Mouse (Mus musculus) ovary, adult 18-20 months (tissue): Measurements from ENCODE around the gene Ubxn1.
"Not testable (repeated sequence)": the region's sequence is repeated elsewhere in the genome, so short reads cannot be mapped to it uniquely, and the experiment has no call there.

Experiments
- DNase-seq: peaks from one replicate; pipeline ENCODE4 v3.0.0; 2022; ENCODE audit warnings: low spot score, mixed read lengths

Gene Ubxn1

DNA sequence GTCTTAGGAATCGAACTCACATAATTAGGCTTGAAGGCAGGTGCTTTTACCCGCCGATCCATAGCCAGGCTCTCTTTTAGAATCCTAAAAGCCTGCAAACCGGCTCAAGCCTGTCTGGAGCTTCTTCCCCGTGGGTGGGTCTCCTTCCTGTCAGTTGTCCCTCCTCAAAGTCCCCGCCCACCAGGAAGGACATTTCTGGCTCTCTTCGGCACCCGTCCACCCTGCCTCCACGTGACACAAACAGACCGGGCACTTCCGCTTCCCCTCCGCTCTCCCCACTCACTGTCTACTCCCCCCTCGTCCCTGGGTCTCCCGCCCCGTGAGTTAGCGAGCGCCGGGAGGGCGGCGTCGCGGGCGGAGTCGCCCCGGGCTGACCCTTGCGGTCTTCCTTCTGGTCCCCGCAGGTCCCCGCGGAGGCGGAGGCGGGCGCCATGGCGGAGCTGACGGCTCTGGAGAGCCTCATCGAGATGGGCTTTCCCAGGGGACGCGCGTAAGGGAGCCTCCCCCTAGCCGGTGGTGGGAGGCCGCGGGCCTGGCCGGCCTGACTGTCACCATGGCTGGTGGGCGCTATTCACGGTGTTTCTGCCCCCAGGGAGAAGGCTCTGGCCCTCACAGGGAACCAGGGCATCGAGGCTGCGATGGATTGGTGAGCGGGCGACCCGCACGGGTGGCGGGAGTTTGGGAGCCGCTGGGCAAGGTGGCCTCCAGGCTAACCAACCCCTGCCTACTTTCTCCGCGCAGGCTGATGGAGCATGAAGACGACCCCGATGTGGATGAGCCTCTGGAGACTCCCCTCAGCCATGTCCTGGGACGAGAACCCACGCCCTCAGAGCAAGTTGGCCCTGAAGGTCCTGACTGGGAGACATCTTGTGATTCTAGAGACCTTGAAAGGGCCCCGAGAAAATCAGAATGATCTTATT lies at the start of gene Ubxn1:
TSS of gene Ubxn1 (plus strand) at position 230 of the 920 bp plus-strand sequence.
- DNase-seq: peak; percentile 98

DNA sequence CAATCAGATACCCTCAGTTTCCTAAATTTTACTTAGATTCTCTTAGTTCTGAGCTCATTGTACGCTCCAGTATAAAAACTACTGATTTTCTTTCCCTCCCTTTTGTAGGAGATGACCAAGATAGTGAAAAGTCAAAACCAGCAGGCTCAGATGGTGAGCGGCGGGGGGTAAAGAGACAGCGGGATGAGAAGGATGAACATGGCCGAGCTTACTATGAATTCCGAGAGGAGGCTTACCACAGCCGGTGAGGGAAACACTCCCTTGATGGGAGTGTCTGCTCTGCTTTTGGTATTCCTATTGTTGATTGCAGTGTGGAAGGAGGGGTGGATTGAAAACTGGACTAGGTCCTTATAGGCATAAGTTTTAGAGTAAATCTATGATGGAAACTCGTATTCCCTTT lies 48.6 kb upstream of the Ubxn1 start:
- DNase-seq: no peak

DNA sequence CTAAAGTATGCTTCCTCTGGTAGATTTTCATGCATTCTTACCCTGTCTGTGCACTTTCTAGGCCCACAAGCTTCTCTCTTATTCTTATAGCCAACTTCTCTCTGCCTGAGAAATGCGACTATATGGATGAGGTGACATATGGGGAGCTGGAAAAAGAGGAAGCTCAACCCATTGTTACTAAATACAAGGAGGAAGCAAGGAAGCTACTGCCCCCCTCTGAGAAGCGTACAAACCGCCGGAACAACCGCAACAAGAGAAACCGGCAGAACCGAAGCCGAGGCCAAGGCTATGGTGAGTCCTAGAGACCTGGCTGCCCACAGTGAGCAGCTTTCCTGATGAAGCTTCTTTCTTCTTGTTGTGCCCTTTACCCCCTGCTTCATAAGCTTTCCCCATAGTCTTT lies 41.6 kb upstream of the Ubxn1 start, which contains the start of gene AC129217.1:
TSS of gene AC129217.1 (plus strand) at position 114 of the 400 bp plus-strand sequence.
- DNase-seq: no peak

DNA sequence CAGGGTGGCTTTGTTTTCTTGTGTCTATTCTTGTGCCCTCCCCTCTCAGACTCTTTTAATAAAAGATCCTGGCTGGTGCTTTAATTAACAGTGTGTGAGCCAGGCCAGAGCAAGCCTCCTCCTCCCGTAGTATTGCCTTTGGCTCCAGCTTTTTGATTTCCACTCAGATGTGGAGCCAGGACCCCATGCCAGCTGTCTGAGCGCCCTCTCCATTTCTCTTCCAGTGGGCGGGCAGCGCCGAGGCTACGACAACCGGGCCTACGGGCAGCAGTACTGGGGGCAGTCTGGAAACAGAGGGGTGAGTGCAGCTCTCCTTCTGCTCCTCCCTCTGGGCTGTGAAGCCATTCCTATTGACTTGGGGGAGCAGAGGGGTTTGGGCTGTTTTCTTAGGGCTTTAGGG lies 40.6 kb upstream of the Ubxn1 start:
- no peak for DNase-seq

DNA sequence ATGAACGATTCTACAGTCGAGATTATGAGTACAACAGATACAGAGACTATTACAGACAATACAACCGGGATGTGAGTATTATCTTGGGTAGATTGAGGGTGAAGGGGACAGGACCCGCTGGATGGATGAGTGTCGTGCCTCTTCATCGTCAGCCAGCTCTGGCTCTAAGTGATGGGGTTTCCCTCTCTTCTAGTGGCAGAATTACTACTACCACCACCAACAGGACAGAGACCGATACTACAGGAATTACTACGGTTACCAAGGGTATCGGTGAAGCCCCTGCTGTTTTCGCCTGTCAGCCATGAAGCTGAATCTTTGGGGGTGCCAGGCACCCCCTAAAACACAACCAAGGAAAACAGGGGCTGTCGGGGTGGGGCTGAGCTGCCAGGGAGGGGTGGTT lies 40.0 kb upstream of the Ubxn1 start:
- DNase-seq: no peak

DNA sequence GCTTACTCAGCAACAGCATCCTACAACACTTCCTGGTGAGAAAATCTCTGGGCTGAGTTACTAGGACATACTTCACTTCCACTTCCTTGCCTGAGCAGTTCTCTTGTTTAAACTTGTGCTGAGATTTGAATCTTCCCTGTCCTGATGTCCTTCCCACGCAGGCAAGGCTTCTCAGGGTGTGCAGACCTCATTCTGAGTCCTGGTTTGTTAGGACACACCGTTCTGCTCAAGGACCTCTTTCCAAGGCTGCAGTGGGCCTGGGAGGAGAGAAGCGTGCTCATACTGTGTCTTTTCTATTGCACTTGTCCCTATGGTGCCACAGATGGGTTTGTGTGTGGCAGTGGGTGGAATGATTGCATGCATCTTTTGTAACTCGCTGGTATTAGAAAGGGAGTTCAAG lies 38.3 kb upstream of the Ubxn1 start:
- DNase-seq: no peak

DNA sequence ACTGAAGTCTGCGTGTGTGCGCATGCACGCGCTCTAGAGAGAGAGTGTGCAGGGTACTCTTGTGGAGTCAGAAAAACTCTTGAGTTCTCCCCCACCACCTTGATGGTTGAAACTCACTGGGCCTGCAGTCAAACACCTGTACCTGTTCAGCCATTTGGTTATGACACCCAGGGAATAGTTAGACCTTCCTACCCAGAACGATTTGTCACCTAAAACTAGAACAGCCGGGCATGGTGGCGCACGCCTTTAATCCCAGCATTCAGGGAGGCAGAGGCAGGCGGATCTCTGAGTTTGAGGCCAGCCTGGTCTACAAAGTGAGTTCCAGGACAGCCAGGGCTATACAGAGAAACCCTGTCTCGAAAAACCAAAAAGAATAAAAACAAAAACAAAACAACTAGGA lies 35.0 kb upstream of the Ubxn1 start:
- not testable (repeated sequence) for DNase-seq

DNA sequence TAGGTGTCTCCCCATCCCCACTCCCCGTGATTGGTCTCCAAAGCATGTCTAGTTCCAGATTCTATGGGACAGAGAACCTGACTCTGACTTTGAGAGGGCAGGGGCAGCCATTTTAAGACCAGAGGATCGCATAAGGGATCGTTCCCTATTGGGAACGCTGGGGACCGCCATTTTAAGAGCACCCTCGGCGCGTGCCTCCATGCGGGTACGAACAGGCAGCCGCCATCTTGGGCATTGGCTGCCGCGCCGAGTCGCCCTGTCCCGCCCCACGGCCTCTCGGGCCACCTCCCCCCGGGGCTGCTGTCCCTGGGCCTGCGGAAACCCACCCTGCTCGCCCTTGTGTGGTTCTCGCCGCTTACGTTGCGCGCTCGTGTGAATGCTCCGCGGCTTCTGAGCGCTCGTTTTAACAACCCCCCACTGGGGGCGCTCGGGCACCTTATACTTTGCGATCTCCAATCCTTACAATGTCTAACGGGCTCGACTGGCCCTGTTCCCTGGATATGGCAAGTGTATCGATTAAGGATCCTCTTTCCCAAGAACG lies 34.0 kb upstream of the Ubxn1 start, which contains the start of gene Bscl2:
TSS of gene Bscl2 (plus strand) at position 217 of the 541 bp plus-strand sequence.
- peak; percentile 70 for DNase-seq

DNA sequence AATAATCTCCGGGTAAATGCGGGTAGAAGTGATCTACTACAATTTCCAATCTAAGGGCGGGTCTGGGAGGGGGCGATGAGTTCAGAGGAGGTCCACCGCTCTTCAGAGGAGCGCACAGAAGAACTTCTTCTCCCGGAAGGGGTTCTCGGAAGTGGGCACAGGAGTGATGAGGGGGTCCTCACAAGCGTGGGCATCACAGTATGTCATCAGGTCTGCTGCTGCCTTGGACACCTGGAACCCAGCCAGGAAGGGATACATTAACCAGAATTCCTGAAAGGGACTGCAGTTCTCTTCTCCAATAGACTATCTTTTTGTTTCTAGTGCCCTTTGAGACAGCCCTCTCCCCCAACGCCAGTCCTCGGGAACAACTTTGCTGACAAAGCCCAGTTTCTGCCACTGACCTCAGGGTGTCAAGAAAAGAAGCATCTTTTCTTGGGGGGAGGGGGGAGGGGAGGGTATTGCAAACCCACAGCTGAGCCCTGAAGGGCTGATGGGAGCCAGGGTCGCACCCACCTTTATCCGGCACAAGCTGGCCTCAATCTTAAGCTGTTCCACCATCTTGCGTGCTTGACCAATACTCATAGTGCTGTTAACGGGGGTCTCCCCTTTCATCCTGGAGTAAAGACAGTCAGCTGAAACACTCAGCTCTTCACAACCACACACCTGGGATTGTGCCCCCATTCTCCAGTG lies 33.1 kb upstream of the Ubxn1 start:
- no peak for DNase-seq

DNA sequence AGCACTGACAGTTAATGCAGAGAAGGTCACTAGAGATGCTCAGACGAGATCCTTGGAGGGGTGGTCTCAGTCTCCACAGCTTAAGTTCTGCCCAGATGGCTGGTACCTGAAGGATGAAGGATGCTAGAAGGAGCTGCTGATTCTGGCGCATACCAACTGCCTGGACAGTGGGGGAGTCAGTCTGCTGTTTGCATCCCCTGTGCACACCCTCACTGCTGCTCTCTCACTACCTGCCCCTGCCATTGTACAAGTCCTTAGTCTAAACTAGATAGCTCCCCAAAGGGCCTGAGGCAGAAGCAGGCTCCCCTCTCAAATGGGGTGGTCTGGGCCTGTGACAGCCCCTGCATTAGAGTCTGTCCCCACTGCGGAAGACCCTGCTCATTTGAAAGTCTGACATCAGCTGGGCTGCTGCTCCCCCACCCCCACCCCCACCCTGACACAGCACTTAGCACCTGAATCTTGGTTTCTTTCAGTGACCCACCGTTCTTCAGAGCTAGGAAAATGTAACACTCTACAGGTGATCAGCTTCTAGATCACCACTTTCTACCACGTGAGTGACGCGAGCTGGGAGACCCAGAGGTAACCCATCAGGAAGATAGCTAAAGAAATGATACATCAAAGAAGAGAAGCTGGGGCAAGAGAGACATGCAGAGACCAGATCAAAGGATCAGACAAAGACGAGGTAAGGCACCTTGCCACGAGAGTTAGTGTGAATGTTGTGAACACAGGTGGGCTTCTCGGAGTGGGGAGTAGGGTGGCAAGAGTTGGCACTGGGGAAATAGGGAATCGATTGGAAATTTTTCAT lies 32.0 kb upstream of the Ubxn1 start, which contains the start of gene Gng3:
TSS of gene Gng3 (minus strand) at position 92 of the 805 bp plus-strand sequence.
- no peak for DNase-seq

DNA sequence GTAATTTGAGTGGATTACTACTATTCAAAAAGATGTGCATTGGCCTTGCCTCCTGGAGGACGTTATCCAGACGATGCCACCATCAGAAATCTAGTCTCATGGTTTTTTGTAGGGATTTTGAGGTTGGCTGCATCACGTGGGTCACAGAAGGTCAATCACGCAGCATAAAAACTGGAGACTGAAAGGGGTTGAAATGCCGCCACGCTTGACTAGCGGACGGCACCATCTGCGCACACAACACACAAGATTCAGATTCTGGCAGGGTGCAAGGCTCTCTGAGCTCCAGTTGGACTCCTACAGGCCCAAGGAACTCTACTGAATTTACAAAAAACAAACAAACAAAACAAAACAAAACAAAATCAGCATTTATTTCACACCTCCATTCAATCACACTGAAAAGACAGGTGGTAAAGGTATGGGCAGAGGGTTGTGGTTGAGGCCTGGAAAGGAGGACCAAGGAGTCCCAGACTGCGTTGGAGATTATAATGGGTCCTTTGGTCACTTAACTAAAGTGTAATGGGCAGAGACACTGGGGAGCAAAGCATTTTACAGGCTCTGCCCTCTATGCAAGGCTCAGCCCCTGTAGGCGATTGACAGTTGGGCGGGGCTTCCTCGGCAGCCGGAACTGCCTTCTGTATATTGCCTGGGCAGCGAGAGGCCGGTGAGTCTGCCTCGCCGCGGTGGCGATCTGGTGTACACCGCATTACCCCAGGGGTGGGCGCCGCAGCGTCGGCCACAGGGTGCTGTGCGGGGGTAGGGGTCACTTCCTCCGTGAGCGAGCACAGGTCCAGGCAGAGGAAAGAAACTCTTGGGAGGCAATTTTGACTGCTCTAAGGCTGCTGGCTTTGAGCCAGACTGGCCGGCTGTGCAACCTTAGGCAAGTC lies 31.1 kb upstream of the Ubxn1 start:
- DNase-seq: peak; percentile 61

DNA sequence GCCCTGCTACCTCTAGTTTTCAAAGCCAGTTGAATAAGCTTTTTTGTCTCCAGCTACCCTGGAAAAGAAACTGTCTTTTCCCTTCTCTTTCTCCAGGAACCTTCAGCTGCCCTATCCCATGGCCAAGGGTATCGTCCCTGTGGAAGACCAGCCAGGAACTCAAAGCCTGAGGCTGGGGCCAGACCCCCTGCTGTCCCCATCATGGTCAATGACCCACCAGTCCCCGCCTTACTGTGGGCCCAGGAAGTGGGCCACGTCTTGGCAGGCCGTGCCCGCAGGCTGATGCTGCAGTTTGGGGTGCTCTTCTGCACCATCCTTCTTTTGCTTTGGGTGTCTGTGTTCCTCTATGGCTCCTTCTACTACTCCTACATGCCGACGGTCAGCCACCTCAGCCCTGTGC lies 30.3 kb upstream of the Ubxn1 start:
- DNase-seq: no peak

DNA sequence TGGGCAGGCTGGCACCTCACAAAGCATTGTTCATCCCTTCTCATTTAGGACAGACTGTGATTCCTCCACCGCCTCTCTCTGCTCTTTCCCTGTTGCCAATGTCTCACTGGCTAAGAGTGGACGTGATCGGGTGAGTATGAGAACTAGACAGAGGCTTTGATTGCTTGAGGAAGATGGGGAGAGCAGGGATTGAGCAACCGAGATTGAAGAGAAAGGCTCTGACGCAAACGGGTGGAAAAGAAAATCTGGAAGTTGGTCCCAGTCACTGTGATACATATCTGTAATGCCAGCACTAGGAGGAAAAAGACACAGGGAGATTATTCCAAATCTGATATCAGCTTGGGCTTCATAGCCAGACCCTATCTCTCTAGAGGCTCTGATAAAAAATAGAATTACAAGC lies 28.3 kb upstream of the Ubxn1 start:
- DNase-seq: no peak

DNA sequence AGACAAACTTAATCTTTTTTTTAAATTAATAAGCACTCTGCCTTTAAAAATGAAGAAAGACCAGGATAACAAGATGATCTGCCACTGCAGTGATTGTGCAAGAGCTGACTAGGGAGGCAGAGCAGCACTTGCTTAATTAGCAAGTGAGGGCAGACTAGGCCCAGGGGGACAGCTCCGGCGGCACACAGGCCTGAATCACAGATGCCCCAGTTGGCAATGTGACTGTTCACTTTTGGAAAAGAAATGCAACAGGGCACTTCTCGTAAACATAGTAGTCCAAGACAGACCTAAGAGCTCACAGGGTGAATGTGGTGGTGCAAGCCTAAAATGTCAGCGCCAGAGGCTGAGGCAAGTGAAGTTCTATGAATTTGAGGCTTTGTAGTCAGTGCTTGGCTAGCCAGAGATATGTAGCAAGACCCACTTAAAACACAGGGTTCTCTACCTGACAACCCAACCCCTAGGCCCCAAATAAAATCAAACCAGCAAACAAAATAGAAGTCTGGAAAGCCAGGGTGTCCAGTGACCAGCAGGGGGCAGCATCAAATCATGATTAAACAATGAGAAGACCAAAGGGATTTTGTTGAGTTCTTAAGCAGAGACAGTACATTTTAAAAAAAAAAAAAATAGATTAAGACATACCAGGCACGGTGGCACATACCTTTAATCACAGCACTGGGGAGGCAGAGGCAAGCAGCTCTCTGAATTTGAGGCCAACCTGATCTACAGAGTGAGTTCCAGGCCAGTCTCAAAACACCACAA lies 26.7 kb upstream of the Ubxn1 start:
- DNase-seq: no peak

DNA sequence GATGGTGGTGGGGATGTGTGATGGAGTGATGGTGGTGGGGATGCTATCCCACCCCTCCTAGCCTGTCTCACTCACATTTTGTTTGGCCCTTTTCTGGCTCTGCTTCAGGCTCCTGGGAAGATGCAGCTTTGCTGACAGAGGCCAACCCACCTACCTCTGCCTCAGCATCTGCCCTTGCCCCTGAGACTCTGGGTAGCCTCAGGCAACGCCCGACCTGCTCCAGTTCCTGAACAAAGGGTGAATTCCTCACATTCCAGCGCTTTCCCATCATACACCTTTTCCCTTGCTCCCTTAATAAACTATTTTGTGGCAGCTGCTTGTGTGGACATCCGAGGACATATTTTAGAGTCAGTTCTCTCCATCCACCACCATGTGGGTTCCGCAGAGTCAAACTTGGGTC lies 22.9 kb upstream of the Ubxn1 start:
- DNase-seq: no peak

DNA sequence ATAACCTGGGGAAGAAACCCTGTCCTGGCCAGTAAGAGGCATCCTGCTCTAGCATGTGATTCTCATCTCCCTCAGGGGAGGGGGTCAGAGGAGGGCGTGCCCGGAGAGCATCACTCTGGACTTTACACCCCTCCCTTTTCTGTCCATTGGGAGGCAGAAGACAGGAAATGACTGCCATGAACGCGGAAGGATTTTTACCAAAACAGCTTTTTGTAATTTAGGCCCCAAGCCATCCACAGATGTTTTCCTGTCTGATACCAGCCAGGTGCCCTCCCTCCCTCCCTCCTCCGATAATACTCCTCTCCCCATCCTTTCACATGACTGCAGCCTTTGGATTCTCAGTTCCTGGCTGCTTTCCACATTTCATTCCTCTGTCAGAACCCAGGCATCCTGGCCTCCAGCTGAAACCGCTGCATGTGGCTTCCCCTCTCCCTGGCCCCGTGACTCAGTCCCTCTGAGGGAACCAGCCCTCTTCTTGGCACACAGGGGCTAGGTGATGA lies 20.8 kb upstream of the Ubxn1 start, which contains the start of gene Lrrn4cl:
TSS of gene Lrrn4cl (plus strand) at position 367 of the 500 bp plus-strand sequence.
- DNase-seq: no peak

DNA sequence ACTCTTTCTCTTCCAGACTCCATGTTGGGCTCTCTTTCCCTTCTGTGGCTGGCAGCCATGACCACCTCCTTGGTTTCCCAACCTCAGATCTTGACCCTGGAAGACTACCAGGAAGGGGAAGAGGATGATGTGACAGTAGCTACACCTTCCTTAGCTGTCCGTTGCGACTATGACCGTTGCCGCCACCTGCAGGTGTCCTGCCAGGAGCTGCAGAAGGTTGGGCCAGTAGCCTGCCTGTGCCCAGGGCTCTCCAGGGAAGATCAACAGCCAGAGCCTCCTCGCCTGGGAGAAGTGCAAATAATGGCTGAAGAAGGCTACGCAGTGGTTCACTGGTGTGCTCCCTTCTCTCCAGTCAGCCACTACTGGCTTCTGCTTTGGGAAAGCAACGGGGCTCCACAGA lies 19.7 kb upstream of the Ubxn1 start:
- DNase-seq: no peak

DNA sequence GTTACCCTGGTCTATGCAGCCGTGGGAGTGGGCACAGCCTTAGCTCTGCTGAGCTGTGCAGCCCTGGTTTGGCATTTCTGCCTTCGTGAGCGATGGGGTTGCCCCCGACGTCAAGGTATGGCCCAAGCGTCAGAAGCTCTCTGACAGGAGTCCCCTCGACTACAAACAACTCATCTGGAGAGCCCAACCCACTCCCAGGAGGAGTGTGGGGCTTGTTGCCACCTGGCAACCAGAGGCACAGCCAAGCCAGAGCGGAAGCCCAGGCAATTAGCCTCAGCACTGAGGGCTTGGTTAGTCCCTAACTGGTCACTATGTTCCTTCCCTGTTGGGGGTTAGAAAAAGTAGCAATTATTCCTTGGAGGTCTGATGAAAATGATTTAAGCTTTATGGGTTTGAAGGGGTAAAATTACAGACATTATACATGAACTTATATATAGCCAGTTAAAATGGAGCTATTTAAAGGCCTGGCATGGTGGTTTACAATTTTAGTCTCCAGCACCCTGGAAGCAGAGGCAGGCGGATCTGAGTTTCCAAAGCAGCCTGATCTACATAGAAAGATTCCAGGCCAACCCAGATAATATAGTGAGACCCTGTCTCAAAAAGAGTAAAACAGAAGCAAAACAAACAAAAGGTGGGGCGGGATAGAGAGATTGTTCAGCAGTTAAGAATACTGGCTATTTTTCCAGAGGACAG lies 18.9 kb upstream of the Ubxn1 start:
- DNase-seq: no peak

DNA sequence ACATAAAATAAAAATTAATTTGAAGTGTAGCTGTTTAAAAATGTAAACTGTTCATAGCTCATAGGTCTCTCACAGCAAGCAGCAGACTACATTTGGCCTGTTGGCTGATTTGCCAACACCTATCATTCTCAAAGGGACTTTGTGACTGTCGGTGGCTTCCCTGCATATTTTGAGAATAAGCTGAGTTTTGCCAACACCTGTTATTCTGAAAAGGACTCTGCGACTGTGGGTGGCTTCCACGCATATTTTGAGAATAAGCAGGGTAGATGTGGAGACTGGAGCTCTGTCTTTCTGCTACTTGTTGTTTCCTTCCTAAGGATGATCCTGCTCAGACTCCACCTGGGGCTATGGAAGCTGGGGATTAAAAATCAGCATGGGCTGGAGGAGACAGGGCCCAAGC lies 18.2 kb upstream of the Ubxn1 start:
- DNase-seq: no peak
